Mouse (Mus musculus): ENCODE data around the gene Alyref.

The Alyref gene

DNA sequence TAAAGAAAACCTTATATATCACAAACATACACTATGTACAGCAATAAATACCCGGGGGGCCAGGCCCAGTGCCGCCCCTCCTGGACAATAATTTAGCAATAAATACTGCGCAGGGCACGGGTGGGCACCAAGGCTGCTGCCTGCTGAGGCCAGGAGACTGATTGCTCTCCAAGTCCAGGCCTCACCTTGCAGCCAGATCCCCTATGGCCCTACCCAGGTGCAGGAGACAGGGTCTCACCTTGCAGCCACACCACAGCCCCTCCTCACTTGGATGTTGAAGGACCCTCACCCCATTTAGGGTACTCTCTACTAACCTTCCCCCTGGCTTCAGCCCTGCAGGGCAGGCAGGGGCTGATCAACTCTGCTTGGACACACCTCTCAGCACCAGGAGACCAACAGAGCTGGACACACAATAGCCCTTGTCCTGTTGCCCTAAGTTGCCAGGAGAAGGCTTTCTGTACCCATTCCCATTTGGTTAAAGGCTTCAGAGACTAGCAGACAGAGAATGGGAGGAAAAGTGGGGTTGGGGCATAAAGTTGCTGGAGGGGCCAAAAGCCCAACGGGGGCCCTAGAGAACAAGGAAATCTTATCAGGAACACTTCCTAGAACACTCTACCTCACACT lies 27.1 kb upstream of the Alyref start, which contains the start of gene Sirt7:
Gene Sirt7 (minus strand): TSS at position 89 of the 624 bp plus-strand sequence.
- peak; percentile 52 for DNase-seq

GRCm38 (mm10) chr11:120624680-120625111 lies 26.5 kb upstream of the Alyref start:
- DNase-seq, result peak; percentile 84

DNA sequence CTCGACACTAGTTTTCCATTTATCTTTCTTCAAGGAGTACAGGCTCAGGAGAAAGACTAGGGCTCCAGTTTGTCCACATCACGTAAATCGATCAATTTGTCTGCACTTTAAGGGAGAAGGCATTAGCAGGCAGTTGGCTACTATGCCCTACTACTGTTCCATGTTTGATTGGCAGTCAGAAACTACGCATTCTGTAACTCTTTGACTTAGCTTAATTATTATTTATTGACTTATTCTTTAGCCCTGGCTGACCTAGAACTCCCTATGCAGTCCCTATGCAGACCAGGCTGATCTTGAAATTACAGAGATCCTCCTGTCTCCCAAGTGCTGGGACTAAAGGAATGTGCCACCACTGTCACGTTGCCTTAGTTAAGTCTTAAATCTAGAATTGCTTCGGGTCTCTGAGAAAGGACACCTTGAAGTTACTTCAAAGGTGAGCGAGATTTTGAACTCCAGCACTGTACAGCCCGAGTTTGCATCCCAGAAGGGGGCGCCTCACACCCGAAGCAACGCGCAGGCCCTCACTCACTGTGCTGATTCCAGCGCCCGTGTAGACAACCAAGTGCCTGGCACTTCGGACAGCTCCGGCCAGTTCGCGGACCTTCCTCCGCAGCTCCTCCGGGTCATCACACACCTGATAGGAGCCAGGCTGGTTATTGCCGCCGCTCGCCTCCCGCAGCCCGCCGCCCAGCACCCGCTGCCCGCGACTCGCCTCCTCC lies 26.0 kb upstream of the Alyref start:
- no peak for DNase-seq

DNA sequence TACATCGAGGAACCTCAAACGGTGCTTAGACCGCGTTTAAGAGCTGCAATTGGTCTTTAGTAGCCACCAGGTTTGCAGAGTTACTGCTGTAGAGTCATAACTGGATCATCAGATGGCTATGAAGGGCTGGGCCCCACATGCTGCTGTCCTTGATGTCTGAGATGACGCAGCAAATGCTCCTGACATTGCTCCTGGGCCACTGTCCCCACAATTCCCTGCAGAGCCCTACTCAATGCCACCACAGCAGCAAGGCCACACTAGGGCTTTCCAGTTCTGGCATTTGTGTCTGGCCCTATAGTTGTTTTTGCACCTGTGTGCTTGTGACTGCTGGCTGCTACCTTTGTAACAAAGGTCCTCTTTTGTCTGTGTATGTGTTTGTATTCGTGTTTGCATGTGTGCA lies 24.6 kb upstream of the Alyref start:
- DNase-seq, result peak; percentile 10

DNA sequence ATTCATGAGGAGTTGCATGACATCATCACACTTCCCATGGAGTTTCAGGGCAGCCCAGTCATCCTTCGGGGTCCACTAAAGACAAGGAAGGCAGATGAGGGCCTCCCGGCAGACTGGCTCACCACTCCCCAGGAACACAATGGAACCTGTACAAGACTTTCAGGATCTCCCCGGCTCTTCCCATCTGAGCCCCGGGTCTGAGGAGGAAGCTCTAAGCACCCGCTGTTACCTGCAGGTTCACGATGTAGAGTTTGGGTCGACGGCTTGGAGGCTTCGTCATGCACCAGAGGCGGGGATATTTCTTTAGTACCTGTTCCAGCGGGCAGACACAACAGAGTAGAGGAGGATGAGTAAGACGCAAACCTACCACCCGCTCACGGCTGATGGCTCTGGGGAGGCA lies 22.0 kb upstream of the Alyref start:
- DNase-seq, result peak; percentile 52

DNA sequence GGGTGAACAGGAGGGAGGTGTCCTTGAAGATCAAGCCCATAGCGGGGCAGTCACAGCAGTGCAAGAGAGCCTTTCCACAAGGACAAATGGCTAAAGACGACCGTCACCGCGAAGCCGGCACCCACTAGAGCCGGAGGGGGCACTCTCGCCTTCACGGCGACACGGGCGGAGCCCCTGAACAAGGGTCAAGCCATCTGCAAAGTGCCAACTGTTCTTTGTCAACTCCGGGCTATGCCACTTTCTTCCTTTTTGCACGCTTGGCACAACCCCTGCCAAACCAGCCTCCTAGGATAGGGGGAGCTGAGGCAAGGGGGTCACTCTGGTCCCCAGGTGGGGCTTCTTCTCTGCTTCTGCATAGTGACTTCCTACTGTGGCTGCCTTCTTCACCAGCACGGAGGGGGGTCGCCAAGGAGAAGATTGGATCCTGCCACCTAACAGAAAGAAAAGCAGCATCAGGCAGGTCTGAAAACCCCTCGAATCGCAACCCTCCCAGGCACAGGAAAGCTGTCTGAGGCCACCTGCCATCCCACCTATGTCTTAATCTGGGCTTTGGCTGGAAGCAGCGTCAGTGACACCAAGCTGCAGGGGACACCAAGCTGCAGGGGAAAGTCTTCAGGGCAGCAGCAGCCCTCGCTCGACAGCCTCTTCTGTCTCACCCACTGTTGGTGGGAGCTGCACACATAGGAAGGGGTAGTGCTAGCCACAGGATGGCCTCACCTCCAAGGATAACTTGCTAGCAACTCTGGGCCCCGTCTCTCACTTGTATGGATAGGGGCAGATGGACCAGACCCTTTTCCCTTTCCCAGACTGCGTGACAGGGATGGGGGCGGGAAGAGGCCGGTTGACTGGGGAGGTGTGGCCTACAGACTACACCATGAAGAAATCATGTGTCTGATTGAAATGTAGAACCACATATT lies 20.7 kb upstream of the Alyref start:
- peak; percentile 74 for DNase-seq

- peak; percentile 95 for DNase-seq
Observed at GRCm38 (mm10) chr11:120617519-120618112, 19.5 kb upstream of the Alyref start, which contains the start of gene Pcyt2. Gene Pcyt2 (minus strand): TSS chr11:120617936.

- peak; percentile 53 for DNase-seq
Observed at GRCm38 (mm10) chr11:120616617-120617294, 18.6 kb upstream of the Alyref start.

- DNase-seq, result no peak
Observed at GRCm38 (mm10) chr11:120615606-120616203, 17.5 kb upstream of the Alyref start.

DNA sequence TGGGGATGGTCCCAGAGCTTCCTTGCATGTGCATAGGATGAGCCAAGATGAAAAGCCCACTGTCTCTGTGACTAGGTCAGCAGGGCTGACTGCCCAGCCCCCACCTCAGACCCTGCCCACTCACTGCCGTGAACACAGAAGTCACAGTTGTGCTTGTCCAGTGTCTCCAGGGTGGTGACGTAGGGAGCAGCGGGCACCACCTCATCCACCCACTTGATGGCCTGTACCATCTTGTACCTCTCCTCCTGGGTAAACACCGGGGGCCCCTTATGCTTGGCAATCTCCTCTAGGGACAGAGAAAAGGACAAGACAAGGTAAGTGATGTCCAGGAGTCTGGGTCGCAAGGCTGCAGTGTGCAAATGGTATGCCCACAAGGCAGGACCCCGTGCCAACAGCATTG lies 17.0 kb upstream of the Alyref start:
- peak; percentile 66 for DNase-seq

DNA sequence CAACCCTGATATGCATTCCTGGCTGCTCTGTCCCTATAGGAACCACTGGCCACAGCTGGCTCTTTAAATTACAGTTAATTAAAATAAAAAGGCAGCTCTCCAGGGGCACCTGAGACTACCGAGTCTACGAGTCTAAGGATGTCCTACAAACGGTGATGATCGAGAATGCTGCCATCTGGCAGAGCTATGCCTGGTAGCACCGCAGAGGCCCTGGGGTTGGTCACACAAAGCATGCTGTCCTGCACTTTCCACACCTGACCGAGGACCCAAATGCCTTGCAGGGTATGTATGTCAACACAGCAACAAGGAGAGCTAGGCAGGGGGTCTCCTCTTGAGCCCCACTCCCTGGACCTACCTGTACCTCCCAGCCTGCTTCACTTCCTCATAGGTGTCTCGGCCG lies 15.8 kb upstream of the Alyref start:
- peak; percentile 64 for DNase-seq

DNA sequence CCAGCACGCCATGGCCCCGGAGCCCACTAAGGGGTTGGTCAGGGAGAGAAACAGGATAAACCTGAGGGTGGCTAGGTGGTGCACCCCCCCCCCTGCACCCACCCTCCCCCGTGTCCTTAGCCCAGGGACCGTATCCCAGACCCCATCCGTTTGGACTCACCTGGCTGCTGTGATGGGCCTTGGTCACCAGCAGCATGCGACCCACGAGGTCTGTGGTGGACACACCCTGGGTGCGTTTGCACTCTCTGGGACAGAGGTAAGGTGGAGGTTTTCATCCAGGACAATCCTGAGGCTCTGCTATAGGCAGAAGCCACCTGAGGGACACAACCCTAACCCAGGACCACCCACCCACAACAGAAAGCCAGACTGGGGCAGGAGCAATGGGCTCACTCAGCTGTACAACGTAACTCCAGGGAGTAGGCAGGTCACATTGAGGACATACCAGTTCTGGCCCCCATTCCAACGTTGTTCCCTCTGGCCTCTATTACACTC lies 15.4 kb upstream of the Alyref start:
- DNase-seq, result peak; percentile 57

DNA sequence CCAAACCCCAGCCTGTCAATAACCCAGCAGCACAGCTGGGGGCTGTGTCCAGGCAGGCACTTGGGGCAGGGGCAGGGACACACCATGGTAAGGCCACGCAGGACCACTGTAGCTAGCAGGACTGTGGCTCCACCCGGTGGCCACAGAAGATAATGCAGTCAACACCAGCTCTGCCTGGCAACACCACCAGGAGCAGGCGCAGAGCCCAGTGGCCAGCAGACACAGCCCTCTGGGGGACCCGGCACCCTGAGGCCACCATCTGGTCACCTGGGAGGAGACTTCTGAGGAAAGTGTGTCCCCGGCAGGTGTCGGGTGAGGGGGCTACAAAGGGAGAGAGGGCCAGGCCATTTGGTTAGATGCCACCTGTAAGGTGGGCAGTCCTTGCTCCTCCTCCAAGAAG lies 14.6 kb upstream of the Alyref start:
- peak; percentile 93 for DNase-seq

- DNase-seq, result peak; percentile 56
Observed at GRCm38 (mm10) chr11:120610477-120611046, 12.4 kb upstream of the Alyref start.

GRCm38 (mm10) chr11:120609250-120609649 lies 11.1 kb upstream of the Alyref start:
- DNase-seq, result no peak

- no peak for DNase-seq
Observed at GRCm38 (mm10) chr11:120608241-120609034, 10.3 kb upstream of the Alyref start, which contains the start of gene Npb. Gene Npb (plus strand): TSS chr11:120608477.

- no peak for DNase-seq
Observed at GRCm38 (mm10) chr11:120606764-120607163, 8.6 kb upstream of the Alyref start.

DNA sequence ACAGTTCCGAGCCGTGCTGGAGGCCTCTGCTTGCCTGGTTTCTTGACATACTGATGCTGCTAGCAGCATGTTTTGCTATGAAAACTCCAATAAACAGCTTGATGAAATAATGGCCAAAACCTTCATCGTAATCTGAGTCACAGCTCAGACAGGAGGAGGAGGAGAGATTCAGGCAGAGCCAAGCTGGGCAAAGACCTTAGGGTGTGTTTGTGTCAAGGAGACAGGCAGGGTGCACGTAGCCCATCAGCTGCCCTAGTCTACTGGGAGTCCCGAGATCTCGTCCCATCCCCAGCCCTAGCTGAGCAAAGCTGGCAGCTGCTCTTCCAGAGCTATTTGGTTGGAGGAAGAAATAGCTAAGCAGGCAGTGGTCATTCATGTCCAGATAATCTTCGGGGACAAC lies 7.5 kb upstream of the Alyref start:
- DNase-seq, result no peak

DNA sequence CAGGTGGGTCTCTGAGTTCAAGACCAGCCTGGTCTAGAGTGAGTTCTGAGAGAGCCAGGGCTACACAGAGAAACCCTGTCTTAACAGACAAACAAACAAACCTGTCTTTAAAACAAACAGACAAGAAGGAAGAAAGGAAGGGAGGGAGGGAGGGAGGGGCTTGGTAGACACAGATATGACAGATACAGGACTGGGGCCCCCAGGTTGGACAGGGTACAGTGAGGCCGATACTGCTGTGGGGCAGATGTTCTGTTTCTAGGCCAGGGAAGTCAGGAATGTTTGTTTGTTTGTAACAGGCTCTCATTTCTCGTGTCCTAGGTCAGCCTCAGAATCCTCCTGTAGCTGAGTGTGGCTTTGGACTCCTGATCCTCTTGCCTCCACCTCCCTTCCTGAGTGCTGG lies 5.4 kb upstream of the Alyref start:
- DNase-seq, result no peak

- DNase-seq, result no peak
Observed at GRCm38 (mm10) chr11:120600716-120601115, 2.6 kb upstream of the Alyref start.
